Mouse (Mus musculus): ENCODE results near the gene Slc34a3.

- no peak for TF ChIP-seq CTCF (IDR thresholded peaks at IDR 0.05; ENCODE audit: borderline replicate concordance, extremely low read depth, insufficient read depth, insufficient read length)
- peak; percentile 63 for TF ChIP-seq POLR2A (IDR thresholded peaks at IDR 0.05; ENCODE audit: borderline replicate concordance, extremely low read depth, insufficient read depth, insufficient read length, poor library complexity, severe bottlenecking)
These were observed 7.9 kb upstream of the Slc34a3 start, which contains the start of the genes Rnf208 and Cysrt1 for GRCm38 (mm10) chr2:25242101-25242506.
